Mouse (Mus musculus) heart, adult 11 months (tissue): Measurements from ENCODE around the gene Mtch1.

ENCODE experiments used
- DNase-seq: peaks from one replicate; pipeline ENCODE4 v3.0.0; 2022

Mtch1 gene

GRCm38 (mm10) chr17:29304376-29305057 is 43.2 kb downstream of the Mtch1 start:
- peak; percentile 98 for DNase-seq

GRCm38 (mm10) chr17:29303856-29304255 is 43.9 kb downstream of the Mtch1 start:
- DNase-seq = peak; percentile 93

DNA sequence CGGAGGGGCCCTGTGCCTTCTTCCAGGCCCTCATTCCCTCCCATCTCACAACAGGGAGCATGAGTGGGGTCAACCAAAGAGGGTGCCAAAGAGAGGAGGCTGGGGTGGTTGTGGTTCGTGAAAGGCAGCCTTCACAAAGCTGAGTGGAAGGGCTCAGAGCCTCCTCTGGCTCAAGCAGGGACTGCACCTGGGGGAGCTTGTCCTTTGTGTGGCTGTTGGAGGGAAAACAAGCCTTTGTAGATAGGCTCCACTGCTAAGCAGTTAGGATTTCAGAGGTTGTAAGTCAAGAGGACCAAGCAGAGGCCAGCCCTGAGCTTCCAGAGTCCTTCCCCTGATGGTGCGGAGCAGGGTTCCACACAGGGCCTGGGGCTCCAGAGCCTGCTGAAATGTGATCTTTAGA is 44.6 kb downstream of the Mtch1 start:
- peak; percentile 89 for DNase-seq

GRCm38 (mm10) chr17:29302149-29302548 is 45.6 kb downstream of the Mtch1 start:
- DNase-seq = peak; percentile 98

DNA sequence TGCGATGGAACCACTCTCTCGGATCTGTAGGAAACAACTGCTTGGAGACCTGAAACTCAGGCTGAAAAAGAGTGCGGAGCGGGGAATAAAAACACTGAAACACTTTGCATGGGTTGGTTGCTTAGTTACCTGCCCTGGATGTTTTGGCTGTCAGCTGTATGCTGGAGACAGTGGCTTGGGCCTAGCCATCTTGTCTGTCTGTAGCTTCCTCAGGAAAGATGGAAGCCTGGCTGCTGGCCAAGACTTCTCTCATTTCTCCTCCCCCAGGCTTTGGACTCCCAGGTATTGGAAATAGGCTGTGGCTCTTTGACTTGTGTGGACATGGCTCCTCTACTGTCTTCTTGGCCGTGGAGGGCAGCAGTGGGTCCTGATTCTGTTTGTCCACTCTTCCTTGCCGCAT is 46.3 kb downstream of the Mtch1 start:
- DNase-seq = no peak

GRCm38 (mm10) chr17:29300926-29301325 is 46.8 kb downstream of the Mtch1 start:
- no peak for DNase-seq

GRCm38 (mm10) chr17:29299282-29299681 is 48.5 kb downstream of the Mtch1 start:
- peak; percentile 90 for DNase-seq

DNA sequence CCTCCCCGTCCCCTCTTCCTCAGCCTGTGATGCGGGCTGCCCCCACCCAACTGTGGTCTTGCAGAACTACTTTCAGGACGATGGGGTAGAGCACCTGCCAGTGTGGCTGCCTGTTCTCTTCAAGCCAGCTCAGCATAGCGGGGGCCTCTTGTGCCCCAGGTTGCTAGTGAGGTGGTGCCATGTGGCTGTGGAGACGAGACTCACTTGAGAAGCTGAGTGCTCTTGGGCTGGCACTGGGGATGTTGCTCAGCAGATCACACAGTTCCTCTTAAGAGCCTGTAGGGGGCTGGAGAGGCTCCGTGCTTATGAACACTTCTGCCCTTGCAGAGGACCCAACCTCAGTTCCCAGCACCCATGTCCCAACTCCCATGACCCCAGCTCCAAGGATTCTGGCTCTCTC is 49.9 kb downstream of the Mtch1 start:
- peak; percentile 88 for DNase-seq

DNA sequence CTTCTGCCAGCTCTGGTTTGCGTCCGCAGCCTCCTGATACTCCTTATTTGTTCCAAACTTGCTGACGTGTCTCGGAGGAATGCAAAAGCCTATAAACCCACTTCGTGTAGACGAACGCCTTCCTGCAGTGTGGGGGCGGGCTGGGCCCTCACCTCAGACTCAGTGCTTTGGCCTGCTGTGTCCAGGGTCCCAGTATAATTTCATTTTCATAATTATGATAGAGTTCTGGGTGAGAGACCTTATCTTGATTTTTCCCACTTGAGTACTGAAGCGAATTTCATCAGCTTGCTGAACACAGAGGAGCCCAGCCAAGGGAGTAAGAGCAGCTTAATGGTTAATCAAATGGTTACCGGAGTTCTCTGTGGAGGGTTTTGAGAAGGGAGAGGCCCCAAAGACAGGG is 50.4 kb downstream of the Mtch1 start:
- DNase-seq = no peak

- peak; percentile 76 for DNase-seq
Observed at GRCm38 (mm10) chr17:29295835-29296234, 51.9 kb downstream of the Mtch1 start.

DNA sequence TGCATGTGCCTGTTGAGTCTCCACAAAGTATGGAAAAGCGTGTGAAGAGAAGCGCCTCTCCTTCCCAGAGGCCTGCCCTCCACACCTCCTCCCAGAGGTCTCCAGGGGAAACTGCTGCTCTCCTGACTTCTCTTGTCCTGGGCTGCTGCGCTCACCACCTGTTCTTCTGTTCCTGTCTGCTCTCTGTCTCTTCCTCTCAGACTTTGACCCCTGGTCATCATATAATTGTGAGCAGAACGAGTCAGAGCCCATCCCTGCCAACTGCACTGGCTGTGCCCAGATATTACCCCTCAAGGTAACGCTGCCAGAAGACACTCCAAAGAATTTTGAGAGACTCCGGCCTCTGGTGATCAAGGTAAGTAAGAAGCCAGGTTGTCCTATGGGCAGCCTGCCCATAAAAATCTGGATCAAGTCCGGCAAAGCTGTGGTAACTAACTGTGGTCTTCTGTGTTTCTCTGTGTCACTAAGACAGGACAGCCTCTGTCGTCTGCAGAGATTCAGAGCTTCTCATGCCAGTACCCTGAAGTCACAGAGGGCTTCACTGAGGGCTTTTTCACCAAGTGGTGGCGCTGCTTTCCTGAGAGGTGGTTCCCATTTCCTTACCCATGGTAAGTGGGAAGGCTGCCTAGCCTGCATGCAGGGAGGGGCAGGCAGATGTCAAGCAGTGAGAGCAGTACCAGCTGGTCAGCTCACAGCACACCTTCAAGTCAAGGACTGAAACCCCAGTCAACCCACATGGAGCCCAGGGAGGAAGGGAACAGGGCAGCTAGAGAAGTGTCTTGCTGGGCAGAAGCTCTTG is 53.7 kb downstream of the Mtch1 start:
- DNase-seq = peak; percentile 95

DNA sequence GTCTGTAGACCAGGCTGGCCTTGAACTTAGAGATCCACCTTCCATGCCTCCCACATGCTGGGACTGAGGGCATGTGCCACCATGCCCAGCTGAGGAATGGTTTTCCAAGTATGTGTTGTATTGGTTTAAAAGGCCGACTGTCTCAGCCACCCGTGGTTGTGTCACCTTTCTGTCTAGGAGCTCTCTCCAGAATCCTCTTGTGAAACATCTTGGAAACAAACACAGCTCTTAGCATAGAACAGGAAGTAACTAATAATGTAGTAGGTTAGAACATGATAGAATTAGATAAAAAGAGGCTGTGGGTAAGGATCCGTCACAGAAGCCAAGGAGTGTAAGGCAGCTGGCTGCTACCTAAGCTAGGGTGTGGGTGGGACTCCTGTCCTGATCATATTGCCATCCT is 54.7 kb downstream of the Mtch1 start:
- no peak for DNase-seq

GRCm38 (mm10) chr17:29291793-29292192 is 55.9 kb downstream of the Mtch1 start:
- no peak for DNase-seq

DNA sequence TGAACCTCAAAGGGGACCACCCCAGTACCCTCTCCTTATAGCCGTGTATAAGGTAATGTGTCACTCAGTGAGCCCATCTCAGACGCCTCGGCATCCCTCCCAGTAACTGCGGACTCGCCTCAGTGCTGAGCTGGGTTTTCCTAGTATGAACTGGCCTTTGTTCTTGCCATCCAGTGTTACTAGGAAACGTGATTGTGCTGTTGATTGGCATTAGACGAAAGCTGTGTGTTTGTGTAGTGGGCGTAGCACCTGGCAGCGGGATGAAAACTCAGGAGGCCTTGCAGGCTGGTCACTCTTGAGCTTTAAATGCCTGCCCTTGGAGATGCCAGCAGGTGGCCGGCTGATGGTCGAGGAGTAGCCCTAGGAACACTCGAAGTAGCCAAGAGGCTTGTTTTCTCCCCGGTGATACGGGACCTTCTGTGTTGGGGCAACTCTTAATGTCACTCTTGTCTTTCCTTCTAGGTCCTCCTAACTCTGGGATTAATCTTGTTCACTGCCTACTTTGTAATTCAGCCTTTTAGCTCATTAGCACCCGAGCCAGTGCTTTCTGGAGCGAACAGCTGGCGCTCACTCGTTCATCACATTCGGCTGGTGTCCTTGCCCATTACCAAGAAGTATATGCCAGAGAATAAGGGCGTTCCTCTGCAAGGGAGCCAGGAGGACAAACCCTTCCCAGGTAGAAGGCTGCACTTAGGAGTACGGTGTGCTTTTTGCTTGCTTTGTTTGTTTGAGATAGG is 65.3 kb downstream of the Mtch1 start:
- peak; percentile 84 for DNase-seq
